Mouse (Mus musculus) neural tube, embryonic 11.5 days (tissue): ENCODE results near the gene Cnn1. TPM values are rescaled to one million over a fixed set of nuclear protein-coding genes. Genes with fewer than 3 reads are reported as not detected.
A peak's percentile ranks its signal among the peaks of the same experiment; 100 is the strongest.

Experiments
- ATAC-seq: fragments of 200-750 bp; cut with Nextera tagmentation; 2 replicates; pipeline ENCODE4 v1.8.0; 2017; ENCODE audit warnings: moderate number of reproducible peaks, mild to moderate bottlenecking, moderate TSS enrichment, moderate library complexity; ENCODE audit not compliant: insufficient read depth, low FRiP score, low TSS enrichment
- DNase-seq: peaks from one replicate; pipeline ENCODE4 v3.0.0-alpha.2; 2015; ENCODE audit warnings: low spot score
- H3K27ac ChIP-seq: fragments of 300-500 bp; sonication (generic); 2 replicates; pipeline ENCODE4 v1.5.1; 2014; ENCODE audit warnings: low read depth, mild to moderate bottlenecking, low read length
- H3K27me3 ChIP-seq: fragments of 300-500 bp; sonication (generic); 2 replicates; pipeline ENCODE4 v1.6.1; 2014; ENCODE audit warnings: mild to moderate bottlenecking, low read length, mixed read lengths; ENCODE audit not compliant: control insufficient read depth, insufficient read depth
- H3K36me3 ChIP-seq: fragments of 300-500 bp; sonication (generic); 2 replicates; pipeline ENCODE4 v1.6.1; 2014; ENCODE audit warnings: mild to moderate bottlenecking, low read length, moderate library complexity, mixed read lengths; ENCODE audit not compliant: control insufficient read depth, insufficient read depth
- H3K4me1 ChIP-seq: fragments of 300-500 bp; sonication (generic); 2 replicates; pipeline ENCODE4 v1.6.1; 2014; ENCODE audit warnings: low read length, mixed read lengths; ENCODE audit not compliant: control insufficient read depth, insufficient read depth
- H3K4me2 ChIP-seq: fragments of 300-500 bp; sonication (generic); 2 replicates; pipeline ENCODE4 v1.6.1; 2014; ENCODE audit warnings: low read depth, mild to moderate bottlenecking, moderate library complexity
- H3K4me3 ChIP-seq: fragments of 300-500 bp; sonication (generic); 2 replicates; pipeline ENCODE4 v1.5.1; 2014; ENCODE audit warnings: low read depth, low read length
- H3K9ac ChIP-seq: fragments of 300-500 bp; sonication (generic); 2 replicates; pipeline ENCODE4 v1.6.1; 2014; ENCODE audit warnings: mild to moderate bottlenecking, low read length
- H3K9me3 ChIP-seq: fragments of 300-500 bp; sonication (generic); 2 replicates; pipeline ENCODE4 v1.6.1; 2016; ENCODE audit warnings: low read length; ENCODE audit not compliant: control insufficient read depth
- WGBS: fragments of 180-500 bp; shearing (Covaris S2); extraction: QIAGEN DNeasy Blood & Tissue Kit; methylation state at CpG from one replicate; pipeline ENCODE4 v1.1.7; 2014; 5-methylcytosine and 5-hydroxymethylcytosine counted together
- polyA plus RNA-seq: library from polyadenylated mRNA; unstranded; fragments of >200 nt; fragmentation: Nextera tagmentation; extraction: Ambion mirVana; gene quantifications from 2 replicates; pipeline ENCODE4 v1.2.1, GENCODE M21; 2014

Cnn1 gene
- polyA plus RNA-seq, result 1.0 and 2.6 TPM in 2 replicates

GRCm38 (mm10) chr9:22098993-22099696 lies at the start of gene Cnn1:
Gene Cnn1, plus strand, starts transcription at chr9:22099216.
- Histone ChIP-seq H3K36me3 (no peaks in the 10 kb centered on the region), H3K27me3 (peaks cover 26% of the 10 kb centered on the region), H3K4me2 (no peak within 1 kb of the TSS), H3K9ac (no peak within 1 kb of the TSS), H3K4me3 (no peak within 1 kb of the TSS), H3K4me1 (no peaks in the 10 kb centered on the region), H3K9me3 (no peaks in the 10 kb centered on the region), H3K27ac (no peak within 1 kb of the TSS)
- no peak for DNase-seq
- ATAC-seq, result no peak
- WGBS, result 9% methylated on average over 14 of the region's 14 CpGs

GRCm38 (mm10) chr9:22049315-22049714 lies 49.7 kb upstream of the Cnn1 start:
- no peaks in the 10 kb centered on the region for H3K36me3 ChIP-seq
- peak overlapping the region; percentile 81 for H3K4me3 ChIP-seq
- DNase-seq, result no peak
- H3K27me3 ChIP-seq, result peaks cover 19% of the 10 kb centered on the region
- peak overlapping the region; percentile 80 for H3K27ac ChIP-seq
- H3K9ac ChIP-seq, result peak overlapping the region; percentile 89
- ATAC-seq, result no peak
- H3K4me1 ChIP-seq, result peaks cover 13% of the 10 kb centered on the region
- no peaks in the 10 kb centered on the region for H3K9me3 ChIP-seq
- H3K4me2 ChIP-seq, result peak overlapping the region; percentile 68
- WGBS, result 76% methylated on average over 11 of the region's 11 CpGs

DNA sequence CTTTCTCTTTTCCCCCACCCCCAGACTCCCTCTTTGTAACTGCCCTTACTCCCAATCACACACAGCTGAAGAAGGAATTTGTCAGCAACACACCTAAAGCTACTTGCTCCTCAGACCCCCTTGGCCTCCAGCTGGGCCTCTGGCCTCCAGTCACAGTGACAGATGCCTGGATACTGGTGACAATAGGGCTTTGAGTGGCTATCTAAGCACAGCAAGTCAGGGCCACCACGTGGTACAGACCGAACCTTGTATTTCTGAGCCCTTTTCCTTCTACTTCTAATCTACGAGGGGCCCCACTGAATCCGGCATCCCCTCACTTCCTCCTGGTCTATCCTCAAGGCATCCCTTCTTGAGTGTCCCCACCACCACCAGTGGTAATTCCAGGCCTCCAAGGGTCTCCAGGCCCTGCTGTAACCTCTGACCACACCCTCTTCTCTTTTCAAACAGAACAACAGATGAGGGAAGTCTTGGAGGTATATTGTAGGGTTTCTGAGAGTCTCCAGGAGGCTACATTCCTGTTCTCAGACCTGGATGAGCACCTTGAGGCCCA lies 49.2 kb upstream of the Cnn1 start:
- no peak for ATAC-seq
- peak overlapping the region; percentile 81 for H3K4me3 ChIP-seq
- peaks cover 19% of the 10 kb centered on the region for H3K27me3 ChIP-seq
- 57% methylated on average over 4 of the region's 4 CpGs for WGBS
- peak overlapping the region; percentile 89 for H3K9ac ChIP-seq
- DNase-seq, result peak; percentile 36
- H3K27ac ChIP-seq, result peak overlapping the region; percentile 80
- H3K9me3 ChIP-seq, result no peaks in the 10 kb centered on the region
- peaks cover 16% of the 10 kb centered on the region for H3K4me1 ChIP-seq
- peak overlapping the region; percentile 68 for H3K4me2 ChIP-seq
- H3K36me3 ChIP-seq, result no peaks in the 10 kb centered on the region

DNA sequence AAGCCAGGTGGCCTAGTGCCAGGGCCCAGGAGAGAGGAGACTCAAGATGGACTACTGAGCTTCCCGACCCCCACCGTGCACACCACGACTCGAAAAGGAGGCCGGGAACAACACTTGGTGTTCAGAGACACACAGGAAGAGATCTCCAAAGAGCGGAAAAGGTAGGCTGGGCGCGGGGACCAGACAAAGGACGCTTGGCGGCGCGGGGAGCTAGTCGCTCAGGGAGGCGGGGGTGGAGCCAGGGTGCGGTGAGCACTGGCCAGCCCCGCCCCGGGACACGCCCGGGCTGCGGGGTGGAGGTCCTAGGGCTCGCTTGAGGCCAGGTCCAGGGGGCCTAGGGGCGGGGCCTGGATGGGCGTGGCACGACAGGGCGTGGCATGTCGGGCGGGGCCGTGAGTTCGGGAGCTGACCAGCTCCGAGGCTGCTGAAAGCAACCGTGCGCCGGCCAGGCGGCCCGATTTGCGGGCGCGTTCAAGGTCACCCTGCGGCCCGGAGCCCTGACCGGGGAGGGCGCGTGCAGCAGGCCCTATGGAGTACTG lies 48.6 kb upstream of the Cnn1 start:
- Histone ChIP-seq H3K9ac (peak overlapping the region; percentile 89), H3K9me3 (no peaks in the 10 kb centered on the region), H3K27ac (peak overlapping the region; percentile 80), H3K36me3 (no peaks in the 10 kb centered on the region), H3K27me3 (peaks cover 19% of the 10 kb centered on the region), H3K4me2 (peak overlapping the region; percentile 68), H3K4me3 (peak overlapping the region; percentile 81), H3K4me1 (peaks cover 16% of the 10 kb centered on the region)
- ATAC-seq, result peak; percentile 67
- under 1% methylated on average over 41 of the region's 43 CpGs for WGBS
- DNase-seq, result peak; percentile 91

DNA sequence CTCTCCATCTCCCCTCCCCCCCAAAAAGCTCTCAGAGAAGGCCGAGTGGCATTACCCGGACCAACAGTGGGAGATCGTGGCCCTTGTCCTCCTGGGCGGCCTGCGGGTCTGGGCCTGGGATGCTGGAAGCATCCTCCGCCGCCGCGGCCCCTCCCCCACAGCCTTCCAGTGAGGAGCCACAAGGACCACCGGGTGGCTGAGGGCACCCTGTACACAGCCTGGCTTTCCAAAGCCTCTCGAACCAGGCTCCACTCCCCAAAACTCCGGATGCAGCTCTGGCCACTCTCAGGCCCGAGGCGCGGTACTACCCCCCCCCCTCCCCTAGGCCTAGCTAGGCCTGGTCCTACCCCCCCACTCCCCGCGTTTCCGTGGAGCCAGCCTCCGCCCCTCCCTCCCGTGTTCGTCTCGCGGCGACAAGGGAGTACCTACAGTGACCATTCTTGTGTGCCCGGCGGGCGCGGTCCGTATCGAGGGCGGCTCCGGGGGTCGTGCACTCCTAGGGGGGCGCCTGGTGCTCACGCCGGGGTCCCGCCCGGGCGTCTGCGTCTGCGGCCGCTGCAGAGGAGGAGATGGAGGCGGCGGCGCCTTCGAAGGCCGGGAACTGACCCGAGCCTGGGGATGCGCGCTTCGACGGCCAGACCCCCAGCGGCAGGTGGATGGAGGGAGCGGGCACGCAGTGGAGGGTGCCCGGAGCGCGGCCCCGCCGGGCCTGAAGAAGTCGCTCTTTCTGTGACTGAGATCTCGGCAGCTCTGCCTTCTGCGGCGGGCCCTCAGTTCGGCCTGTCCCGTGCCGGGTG lies 47.7 kb upstream of the Cnn1 start:
- Histone ChIP-seq H3K4me2 (peak overlapping the region; percentile 68), H3K36me3 (no peaks in the 10 kb centered on the region), H3K9me3 (no peaks in the 10 kb centered on the region), H3K9ac (peak overlapping the region; percentile 89), H3K27ac (peak overlapping the region; percentile 80), H3K27me3 (peaks cover 19% of the 10 kb centered on the region), H3K4me3 (peak overlapping the region; percentile 81), H3K4me1 (peaks cover 16% of the 10 kb centered on the region)
- DNase-seq, result peak; percentile 59
- ATAC-seq, result peak; percentile 21
- WGBS, result 1% methylated on average over 57 of the region's 67 CpGs

GRCm38 (mm10) chr9:22051958-22052254 lies 47.1 kb upstream of the Cnn1 start, which contains the start of gene Elavl3:
Gene Elavl3, minus strand, starts transcription at chr9:22052023.
- Histone ChIP-seq H3K9me3 (no peaks in the 10 kb centered on the region), H3K4me2 (peak within 1 kb of the TSS; percentile 68), H3K4me3 (peak within 1 kb of the TSS; percentile 81), H3K4me1 (peaks cover 16% of the 10 kb centered on the region), H3K27ac (peak within 1 kb of the TSS; percentile 80), H3K9ac (peak within 1 kb of the TSS; percentile 89), H3K36me3 (no peaks in the 10 kb centered on the region), H3K27me3 (peaks cover 19% of the 10 kb centered on the region)
- DNase-seq, result peak; percentile 89
- ATAC-seq, result peak; percentile 73
- under 1% methylated on average over 21 of the region's 28 CpGs for WGBS

DNA sequence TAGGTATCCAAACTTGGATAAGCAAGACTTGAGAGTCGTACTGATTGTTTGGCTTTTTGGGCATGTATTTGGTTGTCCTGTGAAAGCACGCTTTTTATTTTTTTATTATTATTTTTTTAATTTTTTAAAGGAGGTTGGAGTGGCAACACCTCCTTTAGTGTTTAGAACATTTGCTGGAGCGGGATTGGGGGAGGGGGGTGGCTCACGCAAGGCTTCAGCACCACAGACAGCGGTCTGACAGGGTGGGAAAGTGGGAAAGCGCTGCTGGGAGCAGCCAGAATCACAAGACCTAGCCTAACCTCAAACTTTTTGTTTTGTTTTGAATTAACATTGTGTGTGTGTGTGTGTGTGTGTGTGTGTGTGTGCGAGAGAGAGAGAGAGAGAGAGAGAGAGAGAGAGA lies 45.4 kb upstream of the Cnn1 start:
- no peak overlapping the region for H3K4me3 ChIP-seq
- H3K9me3 ChIP-seq, result no peaks in the 10 kb centered on the region
- no peak overlapping the region for H3K9ac ChIP-seq
- DNase-seq (peak; percentile 46), ATAC-seq (no peak)
- H3K4me2 ChIP-seq, result no peak overlapping the region
- H3K4me1 ChIP-seq, result peaks cover 14% of the 10 kb centered on the region
- peaks cover 19% of the 10 kb centered on the region for H3K27me3 ChIP-seq
- H3K36me3 ChIP-seq, result peaks cover 12% of the 10 kb centered on the region; the same call in 1 of the 2 replicates
- no peak overlapping the region for H3K27ac ChIP-seq
- 39% methylated on average over 6 of the region's 7 CpGs for WGBS

DNA sequence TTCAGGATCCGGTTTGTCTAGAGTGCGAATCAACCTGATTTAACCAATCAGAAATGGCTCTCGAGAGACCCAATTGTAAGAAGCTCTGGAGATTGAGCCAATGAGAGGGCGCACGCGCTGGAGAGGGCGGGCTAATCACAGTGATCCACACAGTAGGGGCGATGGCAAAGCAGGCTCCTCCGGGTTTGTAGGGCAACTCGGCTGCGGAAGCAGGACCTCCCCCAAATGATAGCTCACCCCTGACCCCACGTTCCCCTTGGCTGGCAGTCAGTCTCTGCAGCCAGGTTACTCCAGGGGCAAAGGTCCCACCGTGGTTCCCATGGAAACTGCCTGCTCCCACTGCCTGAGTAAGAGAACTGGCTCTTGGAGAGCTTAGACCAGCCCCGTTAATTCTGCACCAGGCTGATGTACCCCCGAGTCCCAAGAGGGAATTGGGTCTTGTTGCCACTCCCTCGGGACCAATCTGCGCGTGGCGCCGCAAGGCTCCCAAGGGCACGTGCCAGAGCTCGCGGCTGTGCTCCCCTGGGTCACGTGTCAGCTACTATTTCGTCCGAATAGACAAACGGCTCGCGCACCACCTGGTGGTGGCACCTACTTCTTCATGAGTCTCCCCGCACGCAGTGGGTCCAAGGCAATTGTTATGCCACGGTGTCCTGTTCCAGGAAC lies 44.5 kb upstream of the Cnn1 start:
- no peak overlapping the region for H3K4me3 ChIP-seq
- peaks cover 12% of the 10 kb centered on the region; the same call in 1 of the 2 replicates for H3K36me3 ChIP-seq
- H3K27ac ChIP-seq, result no peak overlapping the region
- peak overlapping the region; percentile 38 for H3K4me2 ChIP-seq
- H3K27me3 ChIP-seq, result peaks cover 19% of the 10 kb centered on the region
- 0 out of 2 replicates have a peak overlapping the region, but pooled peaks have one; percentile 18 for H3K9ac ChIP-seq
- peak; percentile 84 for DNase-seq
- ATAC-seq, result peak; percentile 24; the same call in 1 of the 2 replicates
- 2% methylated on average over 32 of the region's 32 CpGs for whole genome bisulfite sequencing
- H3K4me1 ChIP-seq, result peaks cover 9% of the 10 kb centered on the region; the same call in 1 of the 2 replicates
- H3K9me3 ChIP-seq, result no peaks in the 10 kb centered on the region
